Mouse (Mus musculus) urinary bladder, postnatal 25 days (tissue): ENCODE data around the gene 1700025F22Rik.
"Not testable (repeated sequence)": the region's sequence is repeated elsewhere in the genome, so short reads cannot be mapped to it uniquely, and the experiment has no call there.

ENCODE experiments used
- DNase-seq: peaks from one replicate; pipeline ENCODE4 v3.0.0; 2022; ENCODE audit warnings: low spot score

1700025F22Rik gene

GRCm38 (mm10) chr19:11165172-11165571, at the start of gene 1700025F22Rik:
Gene 1700025F22Rik (minus strand): TSS chr19:11165320.
- DNase-seq = no peak

GRCm38 (mm10) chr19:11196546-11196945, 31.4 kb upstream of the 1700025F22Rik start, which contains the start of gene Ms4a13:
Gene Ms4a13 (minus strand): TSS chr19:11196737.
- no peak for DNase-seq

- no peak for DNase-seq
Measured at GRCm38 (mm10) chr19:11192552-11192951, 27.4 kb upstream of the 1700025F22Rik start.

GRCm38 (mm10) chr19:11184121-11184520, 19.0 kb upstream of the 1700025F22Rik start:
- no peak for DNase-seq

- DNase-seq = no peak
Measured at GRCm38 (mm10) chr19:11177464-11177863, 12.3 kb upstream of the 1700025F22Rik start.

DNA sequence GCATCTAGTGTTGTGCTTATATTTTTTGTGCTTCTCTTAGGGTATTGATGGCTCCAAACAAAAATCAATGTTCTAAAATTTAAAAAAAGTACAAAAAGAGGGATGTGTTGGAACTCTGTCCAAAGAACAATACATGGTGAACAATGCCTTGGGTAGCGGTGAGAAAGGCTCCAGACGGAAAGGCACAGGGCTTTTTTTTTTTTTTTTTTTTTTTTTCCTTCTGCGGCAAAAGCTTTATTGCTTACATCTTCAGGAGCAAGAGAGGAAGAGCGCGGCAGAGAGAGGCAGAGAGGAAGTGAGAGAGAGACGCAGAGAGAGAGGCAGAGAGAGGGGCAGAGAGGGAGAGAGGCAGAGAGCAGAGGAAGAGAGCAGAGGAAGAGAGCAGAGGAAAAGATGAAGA, 7.2 kb downstream of the 1700025F22Rik start:
- not testable (repeated sequence) for DNase-seq

DNA sequence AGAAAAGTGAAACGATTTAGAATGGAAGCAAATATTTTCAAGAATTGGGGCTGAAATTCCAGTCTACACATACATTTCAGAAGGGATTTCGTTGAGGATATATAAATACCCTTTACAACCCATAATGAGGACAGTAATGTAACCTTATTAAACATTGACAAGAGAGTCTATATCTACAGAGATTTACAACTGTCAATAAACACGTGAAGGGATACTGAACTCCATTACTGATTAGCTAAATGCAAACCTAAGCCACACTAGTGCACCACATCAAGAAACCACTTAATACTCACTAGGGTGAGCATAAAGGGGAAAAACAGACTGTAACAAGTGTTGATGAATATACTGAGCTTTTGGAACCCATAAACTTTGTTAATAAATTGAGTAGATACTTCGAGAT, 29.8 kb downstream of the 1700025F22Rik start:
- DNase-seq = no peak

DNA sequence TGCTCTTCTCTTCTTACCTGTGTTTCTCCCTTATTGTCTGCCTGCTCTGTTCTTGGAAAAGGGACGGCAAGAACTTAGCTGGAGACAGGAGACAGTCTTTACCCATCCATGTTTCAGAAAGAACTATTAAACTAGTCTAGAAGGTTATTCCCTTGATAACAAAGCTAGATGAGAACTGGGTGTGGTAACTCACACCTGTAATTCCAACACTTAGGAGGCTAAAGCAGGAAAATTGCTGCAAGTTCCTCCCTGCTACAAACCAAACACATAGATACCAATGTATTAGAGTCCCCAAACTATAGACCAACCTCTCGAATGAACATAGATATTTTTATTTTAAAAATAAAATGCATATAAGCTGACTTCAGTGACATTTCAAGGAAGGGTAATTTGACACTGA, 30.3 kb downstream of the 1700025F22Rik start:
- DNase-seq = no peak

DNA sequence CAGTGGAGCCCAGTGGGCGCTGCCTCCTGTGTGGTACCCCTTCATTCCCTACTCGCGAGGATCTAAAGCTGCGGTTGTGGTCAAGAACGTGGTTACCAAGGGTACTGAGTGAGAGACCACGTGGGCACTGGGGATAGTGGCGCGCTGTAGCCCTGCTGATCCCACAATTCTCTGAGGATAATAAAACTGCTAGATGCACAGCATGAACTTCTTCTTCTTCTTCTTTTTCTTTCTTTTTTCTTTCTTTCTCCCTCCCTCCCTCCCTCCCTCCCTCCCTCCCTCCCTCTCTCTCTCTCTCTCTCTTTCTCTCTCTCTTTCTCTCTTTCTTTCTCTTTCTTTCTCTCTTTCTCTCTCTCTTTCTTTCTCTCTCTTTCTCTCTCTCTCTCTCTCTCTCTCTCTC, 34.3 kb downstream of the 1700025F22Rik start, which contains the start of gene 1700017D01Rik:
1700017D01Rik (minus strand) TSS at position 101 of the 400 bp plus-strand sequence.
- DNase-seq = not testable (repeated sequence)

GRCm38 (mm10) chr19:11129702-11130101, 35.4 kb downstream of the 1700025F22Rik start:
- DNase-seq = no peak

- peak; percentile 6 for DNase-seq
Measured at GRCm38 (mm10) chr19:11121016-11121420, 44.1 kb downstream of the 1700025F22Rik start.

- no peak for DNase-seq
Measured at GRCm38 (mm10) chr19:11119338-11119737, 45.8 kb downstream of the 1700025F22Rik start.

DNA sequence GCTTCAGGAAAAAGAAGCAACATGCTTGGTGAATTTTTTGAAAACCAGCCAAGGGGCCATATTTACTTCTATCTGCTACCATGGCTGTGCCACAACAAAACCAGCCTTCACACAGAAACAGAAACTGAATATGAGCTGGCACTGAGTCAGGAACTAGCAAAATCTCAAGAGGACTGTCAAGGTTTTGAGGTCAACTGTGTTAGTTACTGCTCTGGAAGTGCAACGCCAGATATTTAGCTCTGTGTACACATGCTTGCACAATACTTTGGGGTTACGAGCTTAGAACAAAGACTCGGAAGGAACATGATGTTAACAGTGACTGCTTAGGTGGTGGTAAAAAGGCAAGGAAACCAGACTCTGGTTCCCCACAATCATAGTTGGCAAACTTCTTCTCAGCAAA, 57.4 kb downstream of the 1700025F22Rik start:
- no peak for DNase-seq

DNA sequence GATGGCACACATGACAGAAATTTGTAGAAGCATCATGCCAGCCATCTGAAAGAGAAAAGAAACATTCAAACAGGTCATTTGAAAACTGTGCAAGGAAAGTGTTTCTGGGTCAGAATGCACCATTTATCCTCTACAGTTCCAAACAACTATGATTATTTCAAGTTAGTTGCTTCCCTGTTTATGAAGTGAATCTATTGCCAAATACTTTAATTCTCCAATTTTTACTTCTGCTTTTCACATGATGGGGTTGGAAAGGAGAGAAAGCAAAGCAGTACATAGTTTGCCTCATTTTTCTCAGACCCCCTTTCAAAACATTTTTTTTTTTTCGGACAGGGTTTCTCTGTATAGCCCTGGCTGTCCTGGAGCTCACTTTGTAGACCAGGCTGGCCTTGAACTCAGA, 63.2 kb downstream of the 1700025F22Rik start:
- DNase-seq = no peak

- no peak for DNase-seq
Measured at GRCm38 (mm10) chr19:11098401-11098800, 66.7 kb downstream of the 1700025F22Rik start.

DNA sequence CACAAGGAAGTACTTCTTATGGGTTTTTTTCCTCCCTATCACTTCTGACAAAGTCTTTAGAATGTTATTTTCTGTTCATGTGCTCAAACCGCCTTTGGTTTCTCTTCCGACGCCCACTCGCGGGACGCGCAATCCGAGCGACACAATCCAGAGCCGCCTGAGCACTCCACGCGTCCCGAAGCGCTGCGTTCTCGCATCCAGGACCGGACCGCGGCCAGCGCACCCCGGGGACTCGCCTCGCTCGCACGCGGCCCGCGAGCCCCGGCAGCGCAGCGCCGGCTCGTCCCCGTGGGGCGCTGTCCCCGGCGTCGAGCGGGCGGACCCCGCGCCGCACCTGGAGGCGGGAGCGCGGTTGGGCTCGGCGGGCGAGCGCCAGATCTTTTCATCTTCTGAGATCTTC, 73.0 kb downstream of the 1700025F22Rik start:
- DNase-seq = not testable (repeated sequence)
